Mouse (Mus musculus) limb, embryonic 13.5 days (tissue): ENCODE measurements around the gene Olfr1348. TPM values are rescaled to one million over a fixed set of nuclear protein-coding genes. Genes with fewer than 3 reads are reported as not detected.

Source experiments
- polyA plus RNA-seq: library from polyadenylated mRNA; unstranded; fragments of >200 nt; fragmentation: Nextera tagmentation; extraction: Ambion mirVana; gene quantifications from 2 replicates; pipeline ENCODE4 v1.2.1, GENCODE M21; 2015

Gene Olfr1348
- polyA plus RNA-seq, 1 experiment from 2014 or later: not detected

Other genes starting within 250 kb of the Olfr1348 start
- 10.0 and 11.9 TPM in 2 replicates for gene Zfp667, start 222.2 kb downstream of the Olfr1348 start, polyA plus RNA-seq
- gene Zfp583, start 177.5 kb downstream of the Olfr1348 start, polyA plus RNA-seq: 9.3 and 9.6 TPM in 2 replicates
- gene Gm3854, start 165.0 kb downstream of the Olfr1348 start, polyA plus RNA-seq: 3.2 and 3.3 TPM in 2 replicates
- gene Zfp78, start 145.5 kb downstream of the Olfr1348 start, polyA plus RNA-seq: 2.7 and 3.7 TPM in 2 replicates
- 11.8 and 12.5 TPM in 2 replicates for gene Zfp28, start 125.5 kb downstream of the Olfr1348 start, polyA plus RNA-seq
- gene Smim17, start 110.0 kb downstream of the Olfr1348 start, polyA plus RNA-seq: 0.41 TPM in 1 of 2 replicates, not detected in the other
- not detected in 2 replicates for gene Gm20715, start 98.5 kb downstream of the Olfr1348 start, polyA plus RNA-seq
- not detected in 2 replicates for gene Olfr1344, start 70.1 kb downstream of the Olfr1348 start, polyA plus RNA-seq
- gene Olfr1336, start 52.6 kb downstream of the Olfr1348 start, polyA plus RNA-seq: not detected in 2 replicates
- not detected in 2 replicates for gene Olfr1346, start 41.6 kb downstream of the Olfr1348 start, polyA plus RNA-seq
- not detected in 2 replicates for gene Olfr5, start 21.8 kb downstream of the Olfr1348 start, polyA plus RNA-seq
- not detected in 2 replicates for gene Olfr1347, start 9.0 kb downstream of the Olfr1348 start, polyA plus RNA-seq
- gene Olfr1349, start 14.2 kb upstream of the Olfr1348 start, polyA plus RNA-seq: not detected in 2 replicates
- gene Olfr1350, start 56.1 kb upstream of the Olfr1348 start, polyA plus RNA-seq: not detected in 2 replicates
- 4.8 and 6.4 TPM in 2 replicates for gene Zim1, start 187.7 kb upstream of the Olfr1348 start, polyA plus RNA-seq
- 230 and 252 TPM in 2 replicates for gene Peg3, start 221.7 kb upstream of the Olfr1348 start, polyA plus RNA-seq
- 13.4 and 14.9 TPM in 2 replicates for gene Usp29, start 221.8 kb upstream of the Olfr1348 start, polyA plus RNA-seq